Mouse (Mus musculus) liver, embryonic 16.5 days (tissue): ENCODE data around the gene Zfp414. TPM values are rescaled to one million over a fixed set of nuclear protein-coding genes. Genes with fewer than 3 reads are reported as not detected.

Experiments used
- ATAC-seq: fragments of 200-750 bp; cut with Nextera tagmentation; 2 replicates; pipeline ENCODE4 v1.8.0; 2017; ENCODE audit warnings: low read depth, mild to moderate bottlenecking, moderate number of reproducible peaks, moderate library complexity
- H3K27ac ChIP-seq: fragments of 300-500 bp; sonication (generic); 2 replicates; pipeline ENCODE4 v1.5.1; 2014; ENCODE audit warnings: mild to moderate bottlenecking, low read length
- H3K27me3 ChIP-seq: fragments of 300-500 bp; sonication (generic); 2 replicates; pipeline ENCODE4 v1.6.1; 2014; ENCODE audit warnings: low read depth, low read length, mixed read lengths; ENCODE audit not compliant: control insufficient read depth, insufficient read depth
- H3K36me3 ChIP-seq: fragments of 300-500 bp; sonication (generic); 2 replicates; pipeline ENCODE4 v1.6.1; 2014; ENCODE audit warnings: mild to moderate bottlenecking; ENCODE audit not compliant: control insufficient read depth, insufficient read depth
- H3K4me1 ChIP-seq: fragments of 300-500 bp; sonication (generic); 2 replicates; pipeline ENCODE4 v1.6.1; 2014; ENCODE audit warnings: low read depth, low read length, mixed read lengths; ENCODE audit not compliant: control insufficient read depth
- H3K4me2 ChIP-seq: fragments of 300-500 bp; sonication (generic); 2 replicates; pipeline ENCODE4 v1.6.1; 2014; ENCODE audit warnings: low read depth, low read length, mixed read lengths
- H3K4me3 ChIP-seq: fragments of 300-500 bp; sonication (generic); 2 replicates; pipeline ENCODE4 v1.5.1; 2014; ENCODE audit warnings: low read depth, mild to moderate bottlenecking, low read length
- H3K9ac ChIP-seq: fragments of 300-500 bp; sonication (generic); 2 replicates; pipeline ENCODE4 v1.6.1; 2014; ENCODE audit warnings: low read depth, low read length
- H3K9me3 ChIP-seq: fragments of 300-500 bp; sonication (generic); replicated peaks from 2 replicates; pipeline ENCODE4 v1.6.1; 2016; ENCODE audit warnings: low read length; ENCODE audit not compliant: control insufficient read depth
- WGBS: fragments of 180-500 bp; shearing (Covaris S2); extraction: QIAGEN DNeasy Blood & Tissue Kit; methylation state at CpG from one replicate; pipeline ENCODE4 v1.1.7; 2014; ENCODE audit not compliant: insufficient replicate concordance; 5-methylcytosine and 5-hydroxymethylcytosine counted together
- polyA plus RNA-seq: library from polyadenylated mRNA; unstranded; fragments of >200 nt; fragmentation: Nextera tagmentation; extraction: Ambion mirVana; gene quantifications from 2 replicates; pipeline ENCODE4 v1.2.1, GENCODE M21; 2015

Zfp414 gene
- polyA plus RNA-seq, 1 experiment from 2014 or later, result 17.9 TPM

GRCm38 (mm10) chr17:33637516-33638276 lies 8.8 kb downstream of the Zfp414 start, which contains the start of gene Pram1:
Gene Pram1, plus strand, starts transcription at chr17:33638056.
- Histone ChIP-seq H3K27ac (peak within 1 kb of the TSS; percentile 54), H3K4me3 (peak within 1 kb of the TSS; percentile 32), H3K36me3 (no peaks in the 10 kb centered on the region), H3K4me1 (peaks cover 6% of the 10 kb centered on the region), H3K4me2 (no peak within 1 kb of the TSS), H3K9me3 (no peaks in the 10 kb centered on the region), H3K27me3 (no peaks in the 10 kb centered on the region), H3K9ac (peak within 1 kb of the TSS; percentile 11; the same call in 1 of the 2 replicates)
- WGBS, result 42% methylated on average over 4 of the region's 4 CpGs
- ATAC-seq, result no peak; the same call in 1 of the 2 replicates

- Histone ChIP-seq H3K4me1 (peaks cover 6% of the 10 kb centered on the region), H3K9me3 (no peaks in the 10 kb centered on the region), H3K4me2 (no peak overlapping the region), H3K4me3 (no peak overlapping the region), H3K27me3 (no peaks in the 10 kb centered on the region), H3K27ac (0 out of 2 replicates have a peak overlapping the region, but pooled peaks have one; percentile 33), H3K9ac (no peak overlapping the region), H3K36me3 (peaks cover 13% of the 10 kb centered on the region)
- ATAC-seq, result peak; percentile 60
- WGBS, result 8% methylated on average over 6 of the region's 6 CpGs
Measured at GRCm38 (mm10) chr17:33639743-33640142, 10.9 kb downstream of the Zfp414 start.

GRCm38 (mm10) chr17:33644068-33644467 lies 15.2 kb downstream of the Zfp414 start:
- WGBS, result 87% methylated on average over 4 of the region's 4 CpGs
- Histone ChIP-seq H3K4me1 (peaks cover 6% of the 10 kb centered on the region), H3K4me2 (no peak overlapping the region), H3K27ac (no peak overlapping the region), H3K27me3 (no peaks in the 10 kb centered on the region), H3K9ac (no peak overlapping the region), H3K4me3 (no peak overlapping the region), H3K36me3 (peaks cover 54% of the 10 kb centered on the region), H3K9me3 (no peaks in the 10 kb centered on the region)
- no peak for ATAC-seq

GRCm38 (mm10) chr17:33645073-33645472 lies 16.2 kb downstream of the Zfp414 start:
- no peak for ATAC-seq
- H3K27ac ChIP-seq, result no peak overlapping the region
- H3K27me3 ChIP-seq, result no peaks in the 10 kb centered on the region
- no peak overlapping the region for H3K4me3 ChIP-seq
- H3K9ac ChIP-seq, result no peak overlapping the region
- H3K36me3 ChIP-seq, result peaks cover 64% of the 10 kb centered on the region
- no peak overlapping the region for H3K4me2 ChIP-seq
- WGBS, result 88% methylated on average over 8 of the region's 8 CpGs
- H3K9me3 ChIP-seq, result no peaks in the 10 kb centered on the region
- H3K4me1 ChIP-seq, result peaks cover 4% of the 10 kb centered on the region

GRCm38 (mm10) chr17:33649781-33650475 lies 21.0 kb downstream of the Zfp414 start:
- no peak overlapping the region for H3K9ac ChIP-seq
- no peaks in the 10 kb centered on the region for H3K9me3 ChIP-seq
- H3K4me2 ChIP-seq, result no peak overlapping the region
- peaks cover 79% of the 10 kb centered on the region for H3K36me3 ChIP-seq
- H3K4me3 ChIP-seq, result no peak overlapping the region
- no peaks in the 10 kb centered on the region for H3K27me3 ChIP-seq
- ATAC-seq, result 0 out of 2 replicates have a peak, but pooled peaks have one; percentile 16
- H3K27ac ChIP-seq, result no peak overlapping the region
- no peaks in the 10 kb centered on the region for H3K4me1 ChIP-seq
- 96% methylated on average over 34 of the region's 34 CpGs for WGBS

GRCm38 (mm10) chr17:33666813-33667212 lies 37.9 kb downstream of the Zfp414 start:
- peak; percentile 77 for ATAC-seq

GRCm38 (mm10) chr17:33669681-33670080 lies 40.8 kb downstream of the Zfp414 start:
- Histone ChIP-seq H3K4me3 (no peak overlapping the region), H3K9ac (no peak overlapping the region), H3K4me2 (no peak overlapping the region), H3K36me3 (peaks cover 26% of the 10 kb centered on the region), H3K4me1 (peaks cover 15% of the 10 kb centered on the region), H3K27ac (no peak overlapping the region), H3K27me3 (no peaks in the 10 kb centered on the region), H3K9me3 (no peaks in the 10 kb centered on the region)
- no peak for ATAC-seq
- WGBS, result 92% methylated on average over 3 of the region's 3 CpGs

More at GRCm38 (mm10) chr17:33666813-33667212, 37.9 kb downstream of the Zfp414 start:
- Histone ChIP-seq H3K36me3 (peaks cover 42% of the 10 kb centered on the region), H3K27ac (peak overlapping the region; percentile 2; the same call in 1 of the 2 replicates), H3K4me1 (peaks cover 15% of the 10 kb centered on the region), H3K4me2 (no peak overlapping the region), H3K9ac (no peak overlapping the region), H3K4me3 (no peak overlapping the region), H3K27me3 (no peaks in the 10 kb centered on the region), H3K9me3 (no peaks in the 10 kb centered on the region)
- 15% methylated on average over 3 of the region's 3 CpGs for WGBS

GRCm38 (mm10) chr17:33673837-33674236 lies 44.9 kb downstream of the Zfp414 start:
- H3K4me1 ChIP-seq, result peaks cover 3% of the 10 kb centered on the region
- no peak overlapping the region for H3K27ac ChIP-seq
- H3K4me3 ChIP-seq, result no peak overlapping the region
- H3K9ac ChIP-seq, result no peak overlapping the region
- no peaks in the 10 kb centered on the region for H3K27me3 ChIP-seq
- no peak overlapping the region for H3K4me2 ChIP-seq
- 78% methylated on average over 1 of the region's 1 CpGs for WGBS
- peaks cover 15% of the 10 kb centered on the region for H3K36me3 ChIP-seq
- no peak for ATAC-seq
- no peaks in the 10 kb centered on the region for H3K9me3 ChIP-seq

GRCm38 (mm10) chr17:33675452-33675851 lies 46.6 kb downstream of the Zfp414 start:
- H3K27me3 ChIP-seq, result no peaks in the 10 kb centered on the region
- no peak overlapping the region for H3K4me3 ChIP-seq
- no peak for ATAC-seq
- H3K9me3 ChIP-seq, result no peaks in the 10 kb centered on the region
- H3K27ac ChIP-seq, result no peak overlapping the region
- no peak overlapping the region for H3K4me2 ChIP-seq
- H3K9ac ChIP-seq, result no peak overlapping the region
- peaks cover 15% of the 10 kb centered on the region for H3K36me3 ChIP-seq
- peaks cover 3% of the 10 kb centered on the region for H3K4me1 ChIP-seq
